Mouse (Mus musculus): ENCODE data around the gene Eya4.

DNA sequence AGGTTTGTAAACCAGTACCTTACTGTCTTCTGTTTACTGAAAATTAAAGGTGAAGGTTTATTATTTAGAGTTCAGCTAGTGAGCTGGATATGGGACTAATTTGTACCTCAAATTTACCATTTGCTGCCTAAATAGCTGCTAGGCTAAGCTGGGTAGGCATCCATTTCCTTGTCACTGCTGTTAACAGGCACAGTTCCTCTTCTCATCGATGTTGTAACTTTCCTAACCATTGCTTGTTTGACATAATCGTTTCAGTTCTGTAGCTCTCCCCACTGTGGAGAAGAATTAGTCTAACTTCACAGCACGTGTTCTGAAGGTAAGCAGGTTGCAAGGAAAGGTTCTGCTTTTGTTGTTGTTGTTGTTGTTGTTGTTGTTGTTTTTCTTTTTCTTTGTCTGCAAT is 44.8 kb upstream of the Eya4 start:
- TF ChIP-seq CTCF (IDR thresholded peaks at IDR 0.05; ENCODE audit: low read depth, low read length) = no peak
- no peak for TF ChIP-seq POLR2A (IDR thresholded peaks at IDR 0.05; ENCODE audit: borderline replicate concordance, low read depth, low read length)
